Mouse (Mus musculus): ENCODE measurements around the gene Rassf8. TPM values are rescaled to one million over a fixed set of nuclear protein-coding genes. Genes with fewer than 3 reads are reported as not detected.

Gene Rassf8
- polyA plus RNA-seq, 1 experiment from 2014 or later, result 6.2 TPM

DNA sequence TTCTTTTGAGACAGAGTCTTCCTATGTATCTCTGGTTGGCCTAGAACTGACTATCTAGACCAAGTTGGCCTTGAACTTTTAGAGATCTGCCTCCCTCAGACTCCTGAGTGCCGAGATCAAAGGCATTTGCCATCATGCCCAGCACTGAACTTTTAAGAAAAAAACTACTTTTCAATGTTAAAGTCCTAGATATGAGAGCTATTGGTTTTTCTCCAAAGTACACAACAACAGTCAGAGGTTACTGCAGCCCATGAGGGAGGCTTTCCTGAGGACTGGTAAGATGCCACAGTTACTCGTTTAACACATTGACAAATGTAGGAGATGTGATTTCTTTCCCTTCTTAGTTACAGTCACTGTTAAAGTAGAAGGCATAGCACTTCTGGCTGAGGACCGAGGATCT lies 6.5 kb upstream of the Rassf8 start:
- 82% methylated on average over 3 of the region's 3 CpGs for WGBS
- Histone ChIP-seq H3K4me2 (ENCODE audit: low read depth, low read length) (no peak overlapping the region), H3K9me3 (ENCODE audit: control insufficient read depth, low read length) (no peaks in the 10 kb centered on the region), H3K27me3 (ENCODE audit: control insufficient read depth, insufficient read depth, low read length) (no peaks in the 10 kb centered on the region), H3K4me3 (ENCODE audit: low read depth, low read length) (no peak overlapping the region), H3K9ac (replicated peaks; ENCODE audit: low read depth, low read length) (no peak overlapping the region), H3K36me3 (ENCODE audit: control insufficient read depth, insufficient read depth, low read length) (no peaks in the 10 kb centered on the region), H3K4me1 (ENCODE audit: control insufficient read depth, insufficient read depth, low read length) (no peaks in the 10 kb centered on the region), H3K27ac (ENCODE audit: low read depth, low read length) (no peak overlapping the region)
- no peak for ATAC-seq (ENCODE audit: low read depth)

DNA sequence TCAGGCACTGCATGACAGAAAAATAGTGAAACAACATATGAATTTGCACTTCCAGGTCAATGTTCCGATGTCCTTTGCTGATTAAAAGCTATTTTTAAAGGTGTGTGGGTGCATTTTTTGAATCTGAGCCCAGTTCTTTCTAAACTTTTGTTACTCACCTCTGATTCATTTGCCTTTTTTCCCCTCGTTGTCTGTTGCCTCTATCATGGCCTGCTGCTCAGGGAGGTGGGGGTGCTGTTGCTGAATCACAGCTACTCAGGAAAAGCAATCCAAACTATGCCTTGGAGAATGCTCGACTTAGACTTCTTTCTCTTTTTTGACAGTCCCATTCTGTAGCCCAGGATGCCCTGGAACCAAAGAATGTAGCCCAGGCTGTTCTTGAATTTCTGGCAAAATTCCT lies 1.3 kb upstream of the Rassf8 start:
- H3K9me3 ChIP-seq (ENCODE audit: control insufficient read depth, low read length), result no peaks in the 10 kb centered on the region
- no peak for ATAC-seq (ENCODE audit: low read depth)
- no peak overlapping the region for H3K9ac ChIP-seq (replicated peaks; ENCODE audit: low read depth, low read length)
- no peaks in the 10 kb centered on the region for H3K36me3 ChIP-seq (ENCODE audit: control insufficient read depth, insufficient read depth, low read length)
- H3K27ac ChIP-seq (ENCODE audit: low read depth, low read length), result no peak overlapping the region
- H3K4me2 ChIP-seq (ENCODE audit: low read depth, low read length), result peak overlapping the region; percentile 6; the same call in 1 of the 2 replicates
- 0 out of 2 replicates have a peak, but pooled peaks cover 3% of the 10 kb centered on the region for H3K4me1 ChIP-seq (ENCODE audit: control insufficient read depth, insufficient read depth, low read length)
- no peaks in the 10 kb centered on the region for H3K27me3 ChIP-seq (ENCODE audit: control insufficient read depth, insufficient read depth, low read length)
- 51% methylated on average over 3 of the region's 3 CpGs for WGBS
- no peak overlapping the region for H3K4me3 ChIP-seq (ENCODE audit: low read depth, low read length)

- Histone ChIP-seq H3K36me3 (ENCODE audit: control insufficient read depth, insufficient read depth, low read length) (no peaks in the 10 kb centered on the region), H3K9ac (replicated peaks; ENCODE audit: low read depth, low read length) (peak overlapping the region; percentile 71), H3K27ac (ENCODE audit: low read depth, low read length) (peak overlapping the region; percentile 70), H3K4me1 (ENCODE audit: control insufficient read depth, insufficient read depth, low read length) (0 out of 2 replicates have a peak, but pooled peaks cover 3% of the 10 kb centered on the region), H3K4me3 (ENCODE audit: low read depth, low read length) (peak overlapping the region; percentile 66), H3K9me3 (ENCODE audit: control insufficient read depth, low read length) (no peaks in the 10 kb centered on the region), H3K4me2 (ENCODE audit: low read depth, low read length) (peak overlapping the region; percentile 73), H3K27me3 (ENCODE audit: control insufficient read depth, insufficient read depth, low read length) (no peaks in the 10 kb centered on the region)
- WGBS, result 0% methylated on average over 54 of the region's 55 CpGs
- ATAC-seq (ENCODE audit: low read depth), result peak; percentile 1; the same call in 1 of the 2 replicates
These were observed 548 bp downstream of the Rassf8 start for GRCm38 (mm10) chr6:145746921-145747670.

GRCm38 (mm10) chr6:145747671-145748640 lies 1.4 kb downstream of the Rassf8 start:
- Histone ChIP-seq H3K27ac (ENCODE audit: low read depth, low read length) (no peak overlapping the region), H3K36me3 (ENCODE audit: control insufficient read depth, insufficient read depth, low read length) (no peaks in the 10 kb centered on the region), H3K4me3 (ENCODE audit: low read depth, low read length) (peak overlapping the region; percentile 66), H3K9me3 (ENCODE audit: control insufficient read depth, low read length) (no peaks in the 10 kb centered on the region), H3K27me3 (ENCODE audit: control insufficient read depth, insufficient read depth, low read length) (no peaks in the 10 kb centered on the region), H3K4me1 (ENCODE audit: control insufficient read depth, insufficient read depth, low read length) (0 out of 2 replicates have a peak, but pooled peaks cover 3% of the 10 kb centered on the region), H3K9ac (replicated peaks; ENCODE audit: low read depth, low read length) (0 out of 2 replicates have a peak overlapping the region, but pooled peaks have one; percentile 4), H3K4me2 (ENCODE audit: low read depth, low read length) (peak overlapping the region; percentile 73)
- no peak for ATAC-seq (ENCODE audit: low read depth)
- 16% methylated on average over 16 of the region's 16 CpGs for WGBS

- Histone ChIP-seq H3K9me3 (ENCODE audit: control insufficient read depth, low read length) (no peaks in the 10 kb centered on the region), H3K27ac (ENCODE audit: low read depth, low read length) (no peak overlapping the region), H3K9ac (replicated peaks; ENCODE audit: low read depth, low read length) (no peak overlapping the region), H3K27me3 (ENCODE audit: control insufficient read depth, insufficient read depth, low read length) (no peaks in the 10 kb centered on the region), H3K36me3 (ENCODE audit: control insufficient read depth, insufficient read depth, low read length) (no peaks in the 10 kb centered on the region), H3K4me1 (ENCODE audit: control insufficient read depth, insufficient read depth, low read length) (0 out of 2 replicates have a peak, but pooled peaks cover 3% of the 10 kb centered on the region), H3K4me2 (ENCODE audit: low read depth, low read length) (no peak overlapping the region), H3K4me3 (ENCODE audit: low read depth, low read length) (no peak overlapping the region)
- ATAC-seq (ENCODE audit: low read depth), result no peak
- 79% methylated on average over 3 of the region's 3 CpGs for WGBS
These were observed 3.8 kb downstream of the Rassf8 start for GRCm38 (mm10) chr6:145750394-145750793.

DNA sequence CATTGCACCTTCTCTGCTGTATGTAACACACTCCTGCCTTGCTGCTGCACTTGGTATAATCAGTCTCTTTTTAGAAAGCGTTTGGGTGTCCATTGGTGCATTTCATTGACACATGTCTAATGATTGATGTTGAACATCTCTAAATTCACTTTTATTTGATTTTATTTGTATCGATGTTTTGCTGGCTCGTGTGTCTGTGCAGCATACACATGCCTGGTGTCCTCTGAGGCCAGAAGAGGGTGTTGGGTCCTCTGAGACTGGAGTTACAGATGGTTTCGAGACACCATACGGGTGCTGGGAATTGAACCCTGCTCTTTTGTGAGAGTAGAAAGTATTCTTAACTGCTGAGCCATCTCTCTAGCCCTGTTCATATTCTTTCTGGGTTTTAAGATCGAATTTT lies 6.7 kb downstream of the Rassf8 start:
- Histone ChIP-seq H3K4me1 (ENCODE audit: control insufficient read depth, insufficient read depth, low read length) (no peaks in the 10 kb centered on the region), H3K9ac (replicated peaks; ENCODE audit: low read depth, low read length) (no peak overlapping the region), H3K27me3 (ENCODE audit: control insufficient read depth, insufficient read depth, low read length) (no peaks in the 10 kb centered on the region), H3K9me3 (ENCODE audit: control insufficient read depth, low read length) (no peaks in the 10 kb centered on the region), H3K27ac (ENCODE audit: low read depth, low read length) (no peak overlapping the region), H3K4me2 (ENCODE audit: low read depth, low read length) (no peak overlapping the region), H3K36me3 (ENCODE audit: control insufficient read depth, insufficient read depth, low read length) (no peaks in the 10 kb centered on the region), H3K4me3 (ENCODE audit: low read depth, low read length) (no peak overlapping the region)
- ATAC-seq (ENCODE audit: low read depth), result no peak
- WGBS, result 84% methylated on average over 6 of the region's 6 CpGs

- 94% methylated on average over 6 of the region's 6 CpGs for WGBS
- Histone ChIP-seq H3K27ac (ENCODE audit: low read depth, low read length) (no peak overlapping the region), H3K4me3 (ENCODE audit: low read depth, low read length) (no peak overlapping the region), H3K36me3 (ENCODE audit: control insufficient read depth, insufficient read depth, low read length) (no peaks in the 10 kb centered on the region), H3K27me3 (ENCODE audit: control insufficient read depth, insufficient read depth, low read length) (no peaks in the 10 kb centered on the region), H3K4me2 (ENCODE audit: low read depth, low read length) (no peak overlapping the region), H3K4me1 (ENCODE audit: control insufficient read depth, insufficient read depth, low read length) (no peaks in the 10 kb centered on the region), H3K9ac (replicated peaks; ENCODE audit: low read depth, low read length) (no peak overlapping the region), H3K9me3 (ENCODE audit: control insufficient read depth, low read length) (no peaks in the 10 kb centered on the region)
- no peak for ATAC-seq (ENCODE audit: low read depth)
These were observed 7.9 kb downstream of the Rassf8 start for GRCm38 (mm10) chr6:145754416-145754815.

DNA sequence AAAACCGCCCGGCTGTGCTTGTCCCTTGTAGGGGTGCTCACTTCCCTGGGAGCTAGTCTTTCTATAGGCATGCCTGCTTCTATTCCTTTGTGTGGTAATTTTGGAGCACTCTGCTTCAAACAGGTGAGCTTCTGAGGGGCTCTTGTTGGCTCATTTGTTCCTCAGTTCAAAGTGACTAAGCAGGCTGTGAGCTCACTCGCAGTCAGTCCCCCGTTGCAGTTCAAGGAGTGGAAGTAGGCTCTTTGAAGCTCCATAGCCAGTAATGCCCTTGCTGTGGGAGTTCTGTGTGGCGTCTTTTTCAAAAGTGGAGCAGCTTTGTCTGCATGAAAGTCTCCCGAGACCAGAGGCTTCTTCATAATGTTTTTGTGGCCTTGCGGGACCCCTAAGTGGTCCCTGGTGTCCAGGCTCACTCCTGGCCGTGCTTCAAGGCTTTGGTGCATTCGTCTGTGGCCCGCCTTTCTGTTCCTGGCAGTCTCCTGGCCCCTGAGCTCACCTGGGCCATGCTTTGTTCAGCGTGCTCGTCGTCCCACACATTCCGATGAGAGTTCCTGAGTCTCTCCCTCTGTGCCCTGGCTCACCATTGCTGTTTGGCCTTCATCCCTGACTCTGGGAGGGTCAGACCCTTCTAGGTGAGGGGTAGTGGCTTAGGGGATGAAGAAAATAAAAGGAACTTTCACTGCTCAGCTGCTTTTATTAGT lies 9.5 kb downstream of the Rassf8 start:
- Histone ChIP-seq H3K4me2 (ENCODE audit: low read depth, low read length) (no peak overlapping the region), H3K9ac (replicated peaks; ENCODE audit: low read depth, low read length) (no peak overlapping the region), H3K36me3 (ENCODE audit: control insufficient read depth, insufficient read depth, low read length) (no peaks in the 10 kb centered on the region), H3K27ac (ENCODE audit: low read depth, low read length) (no peak overlapping the region), H3K4me1 (ENCODE audit: control insufficient read depth, insufficient read depth, low read length) (no peaks in the 10 kb centered on the region), H3K27me3 (ENCODE audit: control insufficient read depth, insufficient read depth, low read length) (no peaks in the 10 kb centered on the region), H3K9me3 (ENCODE audit: control insufficient read depth, low read length) (no peaks in the 10 kb centered on the region), H3K4me3 (ENCODE audit: low read depth, low read length) (no peak overlapping the region)
- WGBS, result 67% methylated on average over 14 of the region's 14 CpGs
- no peak for ATAC-seq (ENCODE audit: low read depth)

Measured in neural tube, embryonic 14.5 days (tissue).